Mouse (Mus musculus) c-Kit-positive CD71-positive TER-119-negative erythroid progenitor cells, embryonic 14.5 days (primary cell): ENCODE data around the gene Hnrnpab.

Experiments
- DNase-seq: peaks from one replicate; pipeline ENCODE4 v3.0.0-alpha.2; 2013; ENCODE audit warnings: low read depth

The Hnrnpab gene

DNA sequence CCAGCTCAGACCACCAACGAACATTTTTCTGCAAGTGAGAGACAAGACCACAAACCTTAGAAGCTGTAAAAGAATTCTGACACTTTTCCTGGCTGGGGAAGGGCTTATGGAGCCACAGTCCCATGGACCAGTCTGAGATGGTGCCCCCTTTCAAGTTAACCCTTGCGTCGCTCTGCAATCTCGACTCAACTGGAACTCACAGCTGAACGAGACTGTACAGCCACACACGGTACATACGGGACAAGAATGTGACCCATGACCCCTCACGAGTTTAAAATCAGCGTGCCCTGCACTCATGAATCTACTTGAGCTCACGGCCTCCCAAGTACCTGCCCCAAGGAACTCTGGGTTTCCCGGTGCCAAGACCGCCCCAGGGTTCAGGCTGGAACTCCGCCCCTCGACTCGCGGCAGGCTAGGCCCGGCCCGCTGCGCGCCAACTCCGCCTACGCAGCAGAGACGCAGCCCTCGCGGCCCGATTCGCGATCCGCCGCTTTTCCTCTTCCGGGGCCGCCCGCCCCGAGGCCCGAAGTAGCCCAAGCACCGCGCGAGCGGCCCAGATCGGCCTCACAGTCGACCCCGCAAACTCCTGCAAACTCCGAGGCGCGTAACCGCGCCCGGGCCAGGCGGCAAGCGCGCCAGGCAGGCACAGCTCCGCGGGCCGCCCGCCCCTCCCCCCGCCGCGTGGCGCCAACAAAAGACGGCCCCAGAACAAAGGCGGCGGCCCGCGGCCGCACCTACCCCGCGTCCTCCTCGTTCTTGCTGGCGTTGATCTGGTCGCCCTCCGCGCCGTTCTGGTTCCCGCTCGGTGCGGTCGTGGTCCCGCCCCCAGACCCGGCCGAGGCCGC lies 823 bp downstream of the Hnrnpab start:
- DNase-seq, result peak; percentile 81

DNA sequence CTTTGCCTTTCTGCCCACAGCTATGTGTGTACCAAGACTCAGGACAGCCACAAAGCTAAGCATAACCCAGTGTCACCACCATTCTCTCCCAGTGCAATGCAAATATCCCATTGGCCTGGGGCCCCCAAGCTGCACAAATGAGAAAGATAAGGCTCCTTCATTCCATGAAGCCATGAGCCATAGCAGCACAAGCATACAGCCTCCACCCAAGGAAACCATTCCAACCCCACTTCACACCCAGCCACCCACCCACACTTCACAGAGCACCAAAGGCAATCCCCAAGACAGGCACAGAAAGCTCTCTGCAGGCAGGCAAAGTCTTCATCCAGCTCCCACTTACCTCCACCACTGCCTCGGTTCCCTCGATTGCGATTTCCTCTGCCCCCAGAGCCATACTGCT lies 4.4 kb downstream of the Hnrnpab start:
- no peak for DNase-seq

DNA sequence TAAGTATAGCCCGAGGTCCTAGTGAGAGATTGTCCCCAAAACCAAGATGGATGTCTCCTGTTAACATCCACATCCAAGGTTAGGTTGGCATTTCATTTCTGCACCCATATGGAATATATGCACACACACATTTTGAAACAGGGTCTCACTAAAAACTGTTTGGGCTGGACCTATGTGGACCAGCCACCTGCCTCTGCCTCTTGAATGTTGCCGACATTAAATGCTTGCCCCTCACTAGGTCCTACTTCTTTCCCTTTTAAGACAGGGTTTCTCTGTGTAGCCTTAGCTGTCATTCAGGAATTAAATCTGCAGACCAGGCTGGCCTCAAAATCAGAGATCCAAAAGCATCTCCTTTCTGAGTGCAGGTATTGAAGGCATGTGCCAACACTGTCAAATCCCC lies 9.1 kb downstream of the Hnrnpab start:
- no peak for DNase-seq

DNA sequence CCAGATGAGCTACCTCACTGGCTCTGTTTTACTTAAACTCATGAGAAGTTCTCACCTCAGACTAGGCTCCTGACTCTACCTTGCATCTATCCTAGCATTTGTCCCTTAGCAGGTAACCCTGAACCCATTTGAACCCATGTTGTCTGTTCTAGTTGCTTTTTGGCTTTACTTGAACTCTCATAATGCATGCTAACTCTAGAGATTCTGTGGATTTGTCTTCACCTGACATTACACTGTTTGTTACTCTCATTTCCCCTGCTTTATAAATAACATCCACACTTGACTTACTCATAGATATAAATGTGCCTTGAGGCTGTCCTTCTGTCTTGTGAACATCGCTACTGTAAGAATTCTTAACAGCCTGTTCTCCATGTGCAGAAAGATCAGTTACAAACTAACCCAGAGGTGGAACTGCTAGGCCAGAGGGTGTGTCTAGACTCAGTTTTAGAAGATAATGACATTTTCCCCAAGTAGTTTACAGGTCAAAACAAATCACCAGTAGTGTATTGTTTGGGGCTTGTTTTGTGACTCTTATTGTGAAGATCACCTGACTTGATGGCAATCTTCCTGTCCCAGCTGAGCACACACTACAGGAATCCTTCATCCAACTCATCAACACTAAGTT lies 11.1 kb downstream of the Hnrnpab start:
- no peak for DNase-seq

DNA sequence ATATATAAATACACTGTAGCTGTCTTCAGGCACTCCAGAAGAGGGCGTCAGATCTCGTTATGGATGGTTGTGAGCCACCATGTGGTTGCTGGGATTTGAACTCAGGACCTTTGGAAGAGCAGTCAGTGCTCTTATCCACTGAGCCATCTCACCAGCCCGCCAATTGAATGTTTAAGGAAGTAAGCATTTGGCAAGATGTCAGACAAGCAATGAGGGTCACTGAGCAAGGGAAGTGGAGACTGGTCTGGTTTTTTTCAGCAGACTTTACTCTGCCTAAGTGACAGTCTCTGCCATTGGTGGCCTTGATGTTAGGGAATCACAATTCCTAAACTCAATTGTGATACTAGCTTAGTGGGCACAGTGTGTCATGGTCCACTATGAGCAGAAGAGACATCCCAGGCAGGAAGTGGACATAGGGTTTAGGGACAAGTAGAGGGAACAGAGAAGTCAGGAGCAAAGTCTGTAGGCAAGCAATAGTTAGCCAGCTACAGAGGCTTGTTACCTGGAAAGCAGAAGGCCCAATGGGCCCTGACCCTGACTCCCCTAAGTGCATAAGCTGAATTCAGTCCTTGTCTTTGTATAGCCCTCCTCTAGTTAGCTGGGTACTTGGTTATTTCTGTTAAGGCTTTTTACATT lies 11.8 kb downstream of the Hnrnpab start:
- no peak for DNase-seq

DNA sequence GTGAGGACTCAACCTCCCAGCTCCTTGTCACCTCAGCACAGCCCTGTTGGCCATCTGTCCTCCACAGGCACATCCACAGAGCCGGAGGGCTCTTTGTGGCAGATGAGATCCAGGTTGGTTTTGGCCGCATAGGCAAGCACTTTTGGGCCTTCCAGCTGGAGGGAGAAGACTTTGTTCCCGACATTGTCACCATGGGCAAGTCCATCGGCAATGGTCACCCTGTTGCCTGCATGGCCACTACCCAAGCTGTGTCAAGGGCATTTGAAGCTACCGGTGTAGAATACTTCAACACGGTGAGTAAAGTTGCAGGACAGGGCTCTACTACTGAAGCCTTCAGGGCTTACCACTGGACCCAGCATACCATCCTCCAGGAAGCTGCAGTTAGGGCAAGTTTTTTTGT lies 12.8 kb downstream of the Hnrnpab start:
- DNase-seq, result no peak

DNA sequence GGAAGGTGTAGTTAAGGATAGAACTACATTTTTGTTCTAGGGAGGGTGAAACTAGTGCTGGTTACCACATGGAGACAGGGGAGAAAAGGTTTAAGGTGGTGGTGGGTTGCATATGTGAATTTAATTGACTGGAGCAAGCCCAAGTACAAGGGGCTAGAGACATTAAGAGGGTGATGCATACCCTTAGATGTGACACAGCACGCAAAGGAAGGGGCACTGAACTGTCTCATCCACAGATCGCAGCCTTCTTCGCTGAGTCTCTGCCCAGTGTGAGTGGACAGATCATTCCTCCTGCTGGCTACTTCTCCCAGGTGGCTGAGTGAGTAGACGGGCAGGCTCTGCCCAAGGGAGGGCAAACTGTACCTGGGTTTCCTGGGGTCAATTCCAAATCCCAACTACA lies 13.3 kb downstream of the Hnrnpab start:
- DNase-seq, result no peak

DNA sequence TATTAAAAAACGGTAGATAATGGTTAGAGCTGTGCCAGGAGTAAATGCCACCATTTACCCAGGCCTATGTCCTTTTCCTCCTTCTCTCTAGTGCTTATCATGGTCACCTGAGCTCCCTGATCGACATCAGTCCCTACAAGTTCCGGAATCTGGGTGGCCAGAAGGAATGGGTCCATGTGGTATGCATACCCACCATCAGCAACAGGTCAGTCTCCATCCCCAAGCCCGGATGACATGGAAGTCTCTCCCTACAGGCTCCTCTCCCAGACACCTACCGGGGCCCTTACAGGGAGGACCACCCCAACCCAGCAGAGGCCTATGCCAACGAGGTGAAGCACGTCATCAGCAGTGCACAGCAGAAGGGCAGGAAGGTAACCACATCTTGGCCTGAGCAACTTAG lies 14.7 kb downstream of the Hnrnpab start:
- DNase-seq, result no peak

DNA sequence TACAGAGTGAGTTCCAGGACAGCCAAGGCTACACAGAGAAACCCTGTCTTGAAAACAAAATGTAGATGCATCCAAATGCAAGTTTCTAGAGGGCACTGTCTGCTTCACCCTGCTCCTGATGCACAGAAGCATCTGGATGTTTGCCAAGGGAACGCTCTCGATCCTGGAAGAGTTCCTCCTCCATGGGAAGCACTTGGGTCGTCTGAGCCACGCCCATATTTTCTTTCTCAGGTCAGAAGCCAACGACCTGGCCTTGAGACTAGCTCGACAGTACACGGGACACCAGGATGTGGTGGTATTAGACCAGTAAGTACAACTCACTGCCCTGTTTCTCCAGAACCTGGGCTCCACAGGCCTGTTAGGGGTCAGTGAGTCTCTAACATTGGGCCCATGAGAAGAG lies 15.5 kb downstream of the Hnrnpab start:
- no peak for DNase-seq

DNA sequence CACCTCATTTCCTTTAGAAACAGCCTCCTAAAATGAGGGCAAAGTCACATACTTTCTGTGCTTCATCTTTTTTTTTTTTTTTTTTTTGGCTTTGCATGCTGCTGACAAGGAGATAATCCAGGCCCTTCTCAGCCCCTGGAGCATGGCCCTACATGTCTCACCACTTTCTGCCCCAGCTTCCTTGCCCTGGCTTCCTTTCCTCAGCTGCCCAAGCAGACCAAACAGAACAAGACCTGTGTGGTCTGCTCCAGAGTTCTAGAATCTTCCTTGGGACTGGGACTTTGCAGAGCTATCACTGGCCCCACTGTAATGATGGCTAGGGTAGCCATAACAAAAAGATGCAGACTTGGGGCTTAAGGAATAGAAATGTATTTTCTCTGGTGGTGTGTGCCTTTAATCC lies 16.6 kb downstream of the Hnrnpab start:
- DNase-seq, result no peak

DNA sequence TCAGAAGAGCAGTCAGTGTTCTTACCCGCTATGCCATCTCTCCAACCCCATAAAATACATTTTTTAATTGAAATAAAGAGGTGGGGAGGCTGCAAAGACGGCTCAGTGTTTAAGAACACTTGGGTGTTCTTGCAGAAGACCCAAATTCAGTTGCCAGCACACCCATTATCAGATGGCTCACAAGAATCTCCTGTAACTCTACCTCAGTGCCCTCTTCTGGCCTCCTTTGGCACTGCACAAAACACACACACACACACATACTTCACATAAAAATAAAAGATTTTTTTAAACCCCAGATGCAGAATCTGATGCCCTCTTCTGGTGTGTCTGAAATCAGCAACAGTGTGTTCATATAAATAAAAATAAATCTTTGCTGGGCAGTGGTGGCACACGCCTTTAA lies 17.8 kb downstream of the Hnrnpab start:
- no peak for DNase-seq

DNA sequence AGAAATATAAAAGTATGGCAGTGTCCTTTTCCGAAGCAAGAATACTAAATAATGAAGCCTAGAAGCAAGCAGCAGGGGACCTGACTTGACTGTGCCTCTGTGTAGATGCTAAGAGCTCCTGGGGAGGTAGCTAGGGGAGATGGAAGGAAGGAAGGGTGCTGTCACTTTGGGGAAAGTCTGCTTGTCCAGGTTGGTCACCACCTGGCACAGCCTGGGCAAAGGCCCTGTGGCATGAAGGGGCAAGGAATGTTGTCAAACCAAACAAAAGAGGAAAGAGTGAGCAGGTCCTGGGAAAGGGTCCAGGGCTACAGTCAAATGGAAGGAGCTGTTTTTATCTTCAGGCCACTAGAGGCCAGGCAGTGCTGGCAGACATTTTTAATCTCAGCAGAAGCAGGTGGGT lies 19.6 kb downstream of the Hnrnpab start:
- DNase-seq, result no peak

DNA sequence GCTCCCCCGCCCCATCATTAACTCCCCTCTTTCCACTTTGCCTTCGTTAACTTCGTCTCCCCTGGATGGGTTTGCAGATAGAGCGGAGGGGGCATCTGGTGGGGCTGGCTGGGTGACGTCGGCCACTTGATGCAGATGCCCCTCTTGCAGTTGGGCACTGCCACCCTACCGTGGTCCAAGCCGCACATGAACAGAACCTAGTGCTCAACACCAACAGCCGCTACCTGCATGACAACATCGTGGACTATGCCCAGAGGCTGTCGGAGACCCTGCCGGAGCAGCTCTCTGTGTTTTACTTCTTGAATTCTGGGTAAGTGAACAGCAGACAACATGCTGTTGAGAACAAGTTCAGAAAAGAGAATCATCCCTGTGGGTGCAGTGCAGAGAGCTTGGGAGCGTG lies 20.2 kb downstream of the Hnrnpab start:
- DNase-seq, result no peak

DNA sequence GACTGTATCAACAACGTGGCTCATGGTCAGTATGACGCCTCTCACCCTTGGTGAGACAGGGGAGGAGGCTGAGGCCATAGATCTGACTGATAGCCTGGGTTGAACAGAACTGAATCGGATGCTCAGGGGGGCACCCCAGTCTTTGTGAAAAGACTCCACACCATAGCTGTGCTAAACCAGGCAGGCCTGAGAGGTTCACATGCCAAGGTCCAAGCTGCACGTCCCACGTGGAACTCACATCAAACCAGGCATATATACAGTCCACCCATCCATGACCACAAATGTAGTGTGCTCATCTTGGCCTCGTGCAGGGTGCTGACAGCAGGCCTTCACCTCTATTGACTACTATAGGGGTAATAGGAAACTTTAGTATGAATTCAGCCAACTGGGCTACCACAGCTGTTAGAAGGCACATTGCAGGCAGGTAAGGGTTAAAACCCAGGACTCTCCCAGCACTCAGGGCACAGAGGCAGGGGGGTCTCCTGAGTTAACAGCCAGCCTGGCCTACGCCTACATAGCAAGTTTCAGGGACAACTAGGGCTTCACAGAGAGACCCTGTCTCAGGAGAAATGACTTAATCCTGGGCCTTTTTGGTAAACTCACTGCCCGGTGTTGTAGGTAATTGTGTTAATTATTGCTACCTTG lies 20.9 kb downstream of the Hnrnpab start:
- DNase-seq, result no peak

DNA sequence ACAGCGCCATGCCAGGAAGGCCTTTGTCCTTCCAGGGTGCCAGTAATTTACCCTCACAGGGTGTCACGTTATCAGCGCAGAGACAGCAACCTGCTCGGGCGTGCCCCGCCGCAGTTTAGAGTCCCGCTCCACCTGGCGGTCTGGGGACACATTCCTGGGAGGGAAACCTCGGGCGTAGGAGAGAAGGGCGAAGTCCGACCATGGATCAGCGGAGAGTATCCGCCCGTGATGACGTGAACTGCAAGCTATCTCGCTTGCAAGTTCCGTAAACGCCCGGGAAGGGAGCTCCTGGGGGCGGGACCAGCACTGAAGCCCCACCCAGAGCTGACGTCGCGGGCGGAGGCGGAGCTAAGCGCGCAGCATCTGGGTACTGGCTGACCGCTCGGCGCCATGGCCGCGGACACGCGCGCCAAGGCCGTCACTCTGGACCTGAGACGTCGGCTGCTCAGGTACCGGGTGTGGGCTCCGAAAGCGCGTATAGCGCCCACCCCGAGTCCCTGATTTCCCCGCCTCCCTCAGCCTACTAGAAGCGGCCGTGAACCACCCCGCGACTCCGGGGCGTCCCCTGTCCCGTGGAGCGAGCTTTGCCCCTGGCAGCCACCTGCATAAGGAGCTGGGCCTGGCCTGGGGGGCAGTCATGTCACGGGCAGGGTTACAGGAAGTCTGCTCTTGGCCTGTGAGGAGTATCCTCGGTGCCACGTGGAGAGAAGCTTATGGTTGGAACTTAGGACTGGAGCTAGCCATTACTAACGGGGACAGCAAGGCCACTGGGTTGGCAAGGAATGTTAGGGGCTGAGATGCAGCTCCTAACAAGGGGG lies 22.0 kb downstream of the Hnrnpab start, which contains the start of gene Phykpl:
Gene Phykpl (plus strand): TSS at position 327 of the 818 bp plus-strand sequence.
- DNase-seq, result peak; percentile 92

DNA sequence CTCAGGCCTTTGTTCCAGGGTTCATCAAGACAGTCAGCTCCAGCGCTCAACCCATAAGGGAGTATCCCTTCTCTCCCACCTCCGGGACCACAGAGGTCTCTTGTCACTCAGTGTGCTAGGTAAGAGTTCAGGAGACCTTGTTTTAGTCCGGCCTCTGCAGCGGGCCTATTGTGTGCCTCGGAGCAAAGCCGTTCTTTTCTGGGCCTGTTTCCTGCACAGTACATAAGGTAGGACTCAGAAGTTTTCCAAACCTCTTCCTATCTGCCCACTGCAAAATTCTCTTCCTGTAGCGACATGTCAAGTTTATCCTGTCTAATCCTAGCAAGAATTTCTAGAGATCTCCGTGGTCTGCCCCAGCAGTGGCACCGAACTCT lies 22.6 kb downstream of the Hnrnpab start:
- DNase-seq, result no peak

DNA sequence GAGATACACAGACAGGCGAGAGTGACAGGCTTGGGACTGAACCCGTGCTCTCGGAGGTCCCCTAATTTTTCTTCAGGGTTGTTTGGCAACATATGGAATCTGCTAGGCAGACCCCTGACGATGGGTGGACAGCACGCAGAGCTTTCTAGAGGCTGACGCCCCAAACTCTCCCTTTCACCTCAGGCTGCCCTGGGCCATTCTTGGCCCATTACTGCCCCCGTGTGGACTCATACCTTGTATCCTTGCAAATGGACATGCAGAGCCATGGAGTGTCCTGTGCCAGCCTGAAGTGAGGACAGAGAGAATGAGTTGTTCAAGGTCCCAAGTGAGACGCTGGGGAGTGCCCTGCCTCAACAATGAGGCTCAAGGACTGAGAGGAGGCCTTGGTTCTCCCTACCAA lies 23.9 kb downstream of the Hnrnpab start:
- peak; percentile 67 for DNase-seq

DNA sequence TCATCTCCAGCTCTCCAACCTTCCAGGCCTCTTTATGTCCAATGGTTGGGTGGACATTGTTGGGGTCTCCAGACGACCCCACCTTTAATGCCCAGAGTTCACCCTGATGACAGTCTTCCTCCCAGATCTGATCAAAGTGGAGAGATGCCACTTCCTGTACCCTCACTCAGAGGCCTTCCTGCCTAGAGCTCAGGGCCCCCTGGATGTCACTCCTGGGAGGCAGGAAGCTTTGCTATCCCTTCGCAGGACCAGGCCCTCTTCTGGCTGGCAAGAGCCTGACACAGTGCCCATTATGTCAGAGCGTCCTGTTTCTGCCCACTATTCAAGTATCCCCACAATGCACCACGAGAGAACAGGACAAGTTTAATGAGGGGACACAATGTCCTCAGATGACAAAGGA lies 27.6 kb downstream of the Hnrnpab start:
- no peak for DNase-seq

DNA sequence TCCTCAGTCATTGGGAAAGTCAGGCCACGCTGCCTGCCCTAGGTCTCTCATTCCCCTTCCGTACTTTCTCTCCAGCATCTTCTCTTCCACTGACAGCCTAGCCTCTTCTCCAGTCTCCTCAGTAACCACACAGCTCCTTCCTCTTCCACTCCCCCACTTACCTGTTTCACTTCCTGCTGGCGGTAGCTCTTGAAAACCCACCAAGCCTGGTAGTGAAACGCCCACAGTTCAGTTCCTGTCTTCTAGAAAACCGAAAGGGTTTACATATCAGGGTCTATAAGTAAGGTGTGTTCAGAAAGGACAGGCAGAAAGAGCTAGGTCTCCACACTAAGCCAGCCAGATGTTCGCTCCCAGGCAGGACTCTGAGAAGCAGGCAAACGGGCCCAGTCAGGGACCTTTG lies 29.1 kb downstream of the Hnrnpab start:
- DNase-seq, result no peak

DNA sequence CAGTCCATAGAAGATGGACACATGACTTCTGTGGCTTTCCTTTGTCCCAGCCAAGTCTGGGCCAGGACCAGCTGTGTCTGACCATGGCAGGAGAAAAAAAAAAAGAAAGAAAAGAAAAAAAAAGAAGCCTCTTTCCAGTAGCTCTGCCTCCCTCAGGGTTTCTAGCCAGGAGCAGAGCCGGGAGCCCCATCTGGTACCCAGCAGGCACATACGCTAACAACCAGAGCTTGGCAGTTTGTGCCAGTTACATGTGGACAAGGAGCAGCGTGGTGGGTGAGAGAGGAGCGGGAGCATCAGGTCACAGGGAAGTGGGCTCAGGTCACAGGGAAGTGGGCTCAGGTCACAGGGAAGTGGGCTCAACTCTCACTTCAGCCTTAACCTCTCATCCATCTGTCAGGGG lies 30.2 kb downstream of the Hnrnpab start:
- no peak for DNase-seq

DNA sequence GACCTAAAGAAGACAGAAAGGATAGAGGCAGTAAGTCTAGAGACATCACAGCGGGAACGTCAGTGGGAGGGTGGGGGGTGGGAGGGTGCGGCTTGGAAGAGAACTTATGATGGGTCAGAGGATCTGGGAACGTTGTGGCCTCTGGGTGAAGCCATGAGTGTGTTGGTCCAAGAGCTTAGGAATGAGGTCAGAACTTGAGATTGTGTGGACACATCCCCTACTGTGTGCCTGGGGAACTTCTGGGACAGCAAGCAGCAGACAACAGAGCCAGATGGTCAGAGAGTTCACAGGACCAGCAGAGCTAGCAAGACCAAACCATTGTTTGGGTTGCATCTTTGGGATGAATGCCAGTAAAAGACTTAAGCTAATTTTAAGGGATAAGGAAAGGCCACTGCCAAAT lies 37.8 kb downstream of the Hnrnpab start:
- no peak for DNase-seq

DNA sequence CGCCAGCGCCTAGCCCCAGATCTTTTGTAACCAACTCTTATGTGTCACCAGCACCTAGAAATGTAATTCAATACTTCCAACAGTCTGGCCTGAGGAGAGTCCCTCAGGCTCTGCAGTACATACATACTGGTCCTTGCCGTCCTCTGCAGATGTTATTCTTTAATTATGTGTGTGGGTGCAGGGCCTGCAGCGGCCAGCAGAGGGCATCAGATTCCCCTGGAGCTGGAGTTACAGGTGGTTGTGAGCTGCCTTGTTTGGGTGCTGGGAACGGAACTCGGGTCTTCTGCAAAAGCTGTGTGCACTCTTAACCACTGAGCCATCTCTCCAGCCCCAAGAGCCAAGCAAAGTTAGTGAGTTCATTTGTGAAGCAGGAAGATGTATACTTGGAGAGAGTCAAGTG lies 40.7 kb downstream of the Hnrnpab start:
- no peak for DNase-seq
